Mouse (Mus musculus): Measurements from ENCODE around the gene Khdrbs2. TPM values are rescaled to one million over a fixed set of nuclear protein-coding genes. Genes with fewer than 3 reads are reported as not detected.

Gene Khdrbs2
- polyA plus RNA-seq, 1 experiment from 2014 or later = 2.4 TPM

DNA sequence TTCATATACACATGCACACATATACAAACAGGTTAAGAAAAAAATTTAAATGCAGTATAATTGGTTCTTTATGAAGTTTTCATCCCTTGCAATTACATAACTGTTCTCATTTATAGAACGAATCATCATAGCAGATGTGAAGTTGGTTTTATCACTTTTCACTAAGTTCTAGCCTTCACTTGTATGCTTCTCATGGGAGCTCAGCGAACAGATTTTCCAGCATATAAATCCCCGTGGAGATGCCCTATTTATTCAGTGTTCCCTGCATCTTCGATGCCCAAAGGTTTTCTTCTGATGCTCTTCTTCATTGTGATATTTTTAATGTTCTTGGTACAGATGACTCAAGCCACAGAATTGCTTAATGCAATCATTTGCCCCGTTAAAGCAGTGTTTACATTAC is 128.9 kb downstream of the Khdrbs2 start:
- DNase-seq (ENCODE audit: low spot score) = no peak
- H3K4me2 ChIP-seq = no peak overlapping the region
- no peak for ATAC-seq (replicated peaks; ENCODE audit: low FRiP score)
- H3K36me3 ChIP-seq (ENCODE audit: control insufficient read depth, insufficient read depth, low read length) = no peaks in the 10 kb centered on the region
- H3K4me1 ChIP-seq (replicated peaks; ENCODE audit: control insufficient read depth, insufficient read depth, low read length) = no peaks in the 10 kb centered on the region
- no peak overlapping the region for H3K4me3 ChIP-seq (ENCODE audit: low read depth, low read length)
- H3K9me3 ChIP-seq (ENCODE audit: control insufficient read depth, low read length) = no peaks in the 10 kb centered on the region
- no peak overlapping the region for H3K27ac ChIP-seq (ENCODE audit: low read depth, low read length)
- 67% methylated on average over 5 of the region's 5 CpGs for WGBS
- no peak overlapping the region for H3K9ac ChIP-seq (ENCODE audit: low read depth, low read length)
- no peaks in the 10 kb centered on the region for H3K27me3 ChIP-seq (replicated peaks; ENCODE audit: control insufficient read depth, insufficient read depth, low read length)

- Histone ChIP-seq H3K36me3 (ENCODE audit: control insufficient read depth, insufficient read depth, low read length) (no peaks in the 10 kb centered on the region), H3K27ac (ENCODE audit: low read depth, low read length) (no peak overlapping the region), H3K9ac (ENCODE audit: low read depth, low read length) (no peak overlapping the region), H3K4me2 (no peak overlapping the region), H3K27me3 (replicated peaks; ENCODE audit: control insufficient read depth, insufficient read depth, low read length) (no peaks in the 10 kb centered on the region), H3K4me3 (ENCODE audit: low read depth, low read length) (no peak overlapping the region), H3K9me3 (ENCODE audit: control insufficient read depth, low read length) (no peaks in the 10 kb centered on the region), H3K4me1 (replicated peaks; ENCODE audit: control insufficient read depth, insufficient read depth, low read length) (no peaks in the 10 kb centered on the region)
- ATAC-seq (replicated peaks; ENCODE audit: low FRiP score) (no peak), DNase-seq (ENCODE audit: low spot score) (no peak)
- WGBS = 64% methylated on average over 3 of the region's 3 CpGs
Measured at GRCm38 (mm10) chr1:32309074-32309473, 136.6 kb downstream of the Khdrbs2 start.

DNA sequence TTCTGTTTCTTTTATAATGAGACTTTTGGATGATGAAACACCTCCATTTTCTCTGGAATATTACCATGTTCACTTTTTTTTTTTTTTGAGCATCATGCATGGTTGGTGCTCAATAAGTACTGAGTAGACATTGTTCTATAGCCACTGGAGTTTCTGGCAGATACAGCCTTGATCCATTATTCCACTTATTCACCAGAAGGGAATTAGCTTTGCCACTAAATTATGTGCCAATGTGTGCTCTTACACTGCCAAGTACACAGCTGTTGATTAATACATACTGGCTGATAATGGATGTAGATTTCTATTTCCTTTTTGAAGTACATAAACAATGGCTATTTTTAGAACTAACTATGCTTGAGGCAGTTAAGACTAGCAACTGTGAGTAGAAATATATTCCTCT is 137.1 kb downstream of the Khdrbs2 start:
- no peaks in the 10 kb centered on the region for H3K36me3 ChIP-seq (ENCODE audit: control insufficient read depth, insufficient read depth, low read length)
- no peak overlapping the region for H3K4me3 ChIP-seq (ENCODE audit: low read depth, low read length)
- no peaks in the 10 kb centered on the region for H3K4me1 ChIP-seq (replicated peaks; ENCODE audit: control insufficient read depth, insufficient read depth, low read length)
- no peak for DNase-seq (ENCODE audit: low spot score)
- no peaks in the 10 kb centered on the region for H3K27me3 ChIP-seq (replicated peaks; ENCODE audit: control insufficient read depth, insufficient read depth, low read length)
- H3K27ac ChIP-seq (ENCODE audit: low read depth, low read length) = no peak overlapping the region
- no peak for ATAC-seq (replicated peaks; ENCODE audit: low FRiP score)
- no peaks in the 10 kb centered on the region for H3K9me3 ChIP-seq (ENCODE audit: control insufficient read depth, low read length)
- H3K4me2 ChIP-seq = no peak overlapping the region
- H3K9ac ChIP-seq (ENCODE audit: low read depth, low read length) = no peak overlapping the region

- Histone ChIP-seq H3K27me3 (replicated peaks; ENCODE audit: control insufficient read depth, insufficient read depth, low read length) (no peaks in the 10 kb centered on the region), H3K4me2 (no peak overlapping the region), H3K9ac (ENCODE audit: low read depth, low read length) (no peak overlapping the region), H3K4me3 (ENCODE audit: low read depth, low read length) (no peak overlapping the region), H3K36me3 (ENCODE audit: control insufficient read depth, insufficient read depth, low read length) (no peaks in the 10 kb centered on the region), H3K4me1 (replicated peaks; ENCODE audit: control insufficient read depth, insufficient read depth, low read length) (no peaks in the 10 kb centered on the region), H3K27ac (ENCODE audit: low read depth, low read length) (no peak overlapping the region), H3K9me3 (ENCODE audit: control insufficient read depth, low read length) (no peaks in the 10 kb centered on the region)
- DNase-seq (ENCODE audit: low spot score) = no peak
- 87% methylated on average over 1 of the region's 1 CpGs for WGBS
- ATAC-seq (replicated peaks; ENCODE audit: low FRiP score) = no peak
Measured at GRCm38 (mm10) chr1:32339108-32339507, 166.6 kb downstream of the Khdrbs2 start.

DNA sequence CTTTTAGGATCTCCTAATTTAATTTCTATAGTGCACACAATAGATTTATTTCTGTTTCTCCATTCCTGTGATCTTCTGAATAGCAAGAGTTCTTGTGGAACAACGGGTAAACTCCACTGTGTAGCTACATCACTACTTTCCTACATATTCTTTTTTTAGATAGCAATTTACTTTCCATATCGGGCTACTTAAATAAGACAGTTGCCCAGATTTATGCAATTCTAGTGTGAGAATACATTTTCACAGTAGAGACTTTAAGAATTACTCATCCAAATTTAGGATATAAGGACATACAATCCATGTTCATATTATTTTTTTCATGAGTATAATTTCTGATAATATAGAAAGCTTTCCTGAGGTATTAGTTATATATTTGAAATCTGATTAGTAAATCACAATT is 175.0 kb downstream of the Khdrbs2 start:
- H3K4me1 ChIP-seq (replicated peaks; ENCODE audit: control insufficient read depth, insufficient read depth, low read length) = no peaks in the 10 kb centered on the region
- 78% methylated on average over 2 of the region's 2 CpGs for WGBS
- H3K27ac ChIP-seq (ENCODE audit: low read depth, low read length) = no peak overlapping the region
- H3K9ac ChIP-seq (ENCODE audit: low read depth, low read length) = no peak overlapping the region
- H3K4me2 ChIP-seq = no peak overlapping the region
- ATAC-seq (replicated peaks; ENCODE audit: low FRiP score) = no peak
- no peaks in the 10 kb centered on the region for H3K9me3 ChIP-seq (ENCODE audit: control insufficient read depth, low read length)
- no peak for DNase-seq (ENCODE audit: low spot score)
- H3K27me3 ChIP-seq (replicated peaks; ENCODE audit: control insufficient read depth, insufficient read depth, low read length) = no peaks in the 10 kb centered on the region
- no peaks in the 10 kb centered on the region for H3K36me3 ChIP-seq (ENCODE audit: control insufficient read depth, insufficient read depth, low read length)
- no peak overlapping the region for H3K4me3 ChIP-seq (ENCODE audit: low read depth, low read length)

GRCm38 (mm10) chr1:32352076-32352475 is 179.6 kb downstream of the Khdrbs2 start:
- no peak overlapping the region for H3K4me3 ChIP-seq (ENCODE audit: low read depth, low read length)
- 85% methylated on average over 1 of the region's 1 CpGs for WGBS
- no peak overlapping the region for H3K4me2 ChIP-seq
- ATAC-seq (replicated peaks; ENCODE audit: low FRiP score) (no peak), DNase-seq (ENCODE audit: low spot score) (no peak)
- H3K36me3 ChIP-seq (ENCODE audit: control insufficient read depth, insufficient read depth, low read length) = no peaks in the 10 kb centered on the region
- no peaks in the 10 kb centered on the region for H3K27me3 ChIP-seq (replicated peaks; ENCODE audit: control insufficient read depth, insufficient read depth, low read length)
- no peak overlapping the region for H3K27ac ChIP-seq (ENCODE audit: low read depth, low read length)
- no peaks in the 10 kb centered on the region for H3K4me1 ChIP-seq (replicated peaks; ENCODE audit: control insufficient read depth, insufficient read depth, low read length)
- H3K9me3 ChIP-seq (ENCODE audit: control insufficient read depth, low read length) = no peaks in the 10 kb centered on the region
- H3K9ac ChIP-seq (ENCODE audit: low read depth, low read length) = no peak overlapping the region

GRCm38 (mm10) chr1:32363539-32363938 is 191.0 kb downstream of the Khdrbs2 start:
- no peak overlapping the region for H3K9ac ChIP-seq (ENCODE audit: low read depth, low read length)
- no peak overlapping the region for H3K27ac ChIP-seq (ENCODE audit: low read depth, low read length)
- no peaks in the 10 kb centered on the region for H3K36me3 ChIP-seq (ENCODE audit: control insufficient read depth, insufficient read depth, low read length)
- H3K4me1 ChIP-seq (replicated peaks; ENCODE audit: control insufficient read depth, insufficient read depth, low read length) = no peaks in the 10 kb centered on the region
- H3K4me3 ChIP-seq (ENCODE audit: low read depth, low read length) = no peak overlapping the region
- no peaks in the 10 kb centered on the region for H3K27me3 ChIP-seq (replicated peaks; ENCODE audit: control insufficient read depth, insufficient read depth, low read length)
- H3K9me3 ChIP-seq (ENCODE audit: control insufficient read depth, low read length) = no peaks in the 10 kb centered on the region
- no peak overlapping the region for H3K4me2 ChIP-seq
- ATAC-seq (replicated peaks; ENCODE audit: low FRiP score) = no peak
- DNase-seq (ENCODE audit: low spot score) = no peak
- 74% methylated on average over 2 of the region's 2 CpGs for WGBS

DNA sequence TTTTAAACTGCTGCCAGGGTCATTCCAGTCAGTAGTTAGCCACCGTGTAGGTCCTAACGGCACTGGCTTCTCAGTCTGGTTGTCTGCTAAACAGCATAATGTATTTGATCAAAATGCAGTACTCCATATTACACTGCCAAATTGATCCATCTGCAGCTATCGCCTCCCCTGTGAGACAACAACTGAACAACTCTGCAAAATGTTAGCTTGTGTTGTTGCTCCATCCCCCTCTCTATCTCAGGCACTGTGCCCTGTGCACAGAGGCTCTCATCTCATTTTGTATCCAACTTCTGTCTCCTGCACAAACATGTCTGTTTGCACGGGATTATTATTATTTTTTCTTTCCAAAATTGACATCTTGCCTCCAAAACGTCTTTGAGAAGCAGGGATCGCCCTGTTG is 225.0 kb downstream of the Khdrbs2 start:
- Histone ChIP-seq H3K9ac (ENCODE audit: low read depth, low read length) (no peak overlapping the region), H3K27ac (ENCODE audit: low read depth, low read length) (no peak overlapping the region), H3K36me3 (ENCODE audit: control insufficient read depth, insufficient read depth, low read length) (no peaks in the 10 kb centered on the region), H3K9me3 (ENCODE audit: control insufficient read depth, low read length) (no peaks in the 10 kb centered on the region), H3K4me2 (no peak overlapping the region), H3K27me3 (replicated peaks; ENCODE audit: control insufficient read depth, insufficient read depth, low read length) (no peaks in the 10 kb centered on the region), H3K4me1 (replicated peaks; ENCODE audit: control insufficient read depth, insufficient read depth, low read length) (no peaks in the 10 kb centered on the region), H3K4me3 (ENCODE audit: low read depth, low read length) (no peak overlapping the region)
- WGBS = 72% methylated on average over 6 of the region's 6 CpGs
- no peak for DNase-seq (ENCODE audit: low spot score)
- no peak for ATAC-seq (replicated peaks; ENCODE audit: low FRiP score)

GRCm38 (mm10) chr1:32407651-32408050 is 235.1 kb downstream of the Khdrbs2 start:
- WGBS = 73% methylated on average over 2 of the region's 2 CpGs
- H3K36me3 ChIP-seq (ENCODE audit: control insufficient read depth, insufficient read depth, low read length) = no peaks in the 10 kb centered on the region
- DNase-seq (ENCODE audit: low spot score) = no peak
- no peaks in the 10 kb centered on the region for H3K4me1 ChIP-seq (replicated peaks; ENCODE audit: control insufficient read depth, insufficient read depth, low read length)
- H3K27ac ChIP-seq (ENCODE audit: low read depth, low read length) = no peak overlapping the region
- ATAC-seq (replicated peaks; ENCODE audit: low FRiP score) = no peak
- H3K4me2 ChIP-seq = no peak overlapping the region
- H3K9me3 ChIP-seq (ENCODE audit: control insufficient read depth, low read length) = no peaks in the 10 kb centered on the region
- H3K4me3 ChIP-seq (ENCODE audit: low read depth, low read length) = no peak overlapping the region
- no peaks in the 10 kb centered on the region for H3K27me3 ChIP-seq (replicated peaks; ENCODE audit: control insufficient read depth, insufficient read depth, low read length)
- no peak overlapping the region for H3K9ac ChIP-seq (ENCODE audit: low read depth, low read length)
